Mouse (Mus musculus) forebrain, embryonic 14.5 days (tissue): ENCODE results near the gene Fmn2. TPM values are rescaled to one million over a fixed set of nuclear protein-coding genes. Genes with fewer than 3 reads are reported as not detected.
A peak's percentile ranks its signal among the peaks of the same experiment; 100 is the strongest.

Source experiments
- ATAC-seq: fragments of 200-750 bp; cut with Nextera tagmentation; 2 replicates; pipeline ENCODE4 v1.8.0; 2017; ENCODE audit warnings: mild to moderate bottlenecking, moderate library complexity
- DNase-seq: peaks from one replicate; pipeline ENCODE4 v3.0.0-alpha.2; 2015; ENCODE audit warnings: low spot score
- H3K27ac ChIP-seq: fragments of 300-500 bp; sonication (generic); 2 replicates; pipeline ENCODE4 v1.5.1; 2014; ENCODE audit warnings: low read depth, mild to moderate bottlenecking, control low read depth, low read length, moderate library complexity
- H3K27me3 ChIP-seq: fragments of 300-500 bp; sonication (generic); replicated peaks from 2 replicates; pipeline ENCODE4 v1.6.1; 2014; ENCODE audit warnings: low read length, control low read depth, mixed read lengths; ENCODE audit not compliant: control insufficient read depth, insufficient read depth
- H3K36me3 ChIP-seq: fragments of 300-500 bp; sonication (generic); 2 replicates; pipeline ENCODE4 v1.6.1; 2014; ENCODE audit warnings: low read length, control low read depth; ENCODE audit not compliant: control insufficient read depth, insufficient read depth
- H3K4me1 ChIP-seq: fragments of 300-500 bp; sonication (generic); 2 replicates; pipeline ENCODE4 v1.6.1; 2014; ENCODE audit warnings: antibody characterized with exemption, low read length, control low read depth; ENCODE audit not compliant: control insufficient read depth, insufficient read depth
- H3K4me2 ChIP-seq: fragments of 300-500 bp; sonication (generic); 2 replicates; pipeline ENCODE4 v1.6.1; 2014; ENCODE audit warnings: mild to moderate bottlenecking, control low read depth, low read length
- H3K4me3 ChIP-seq: fragments of 300-500 bp; sonication (generic); 2 replicates; pipeline ENCODE4 v1.5.1; 2014; ENCODE audit warnings: low read depth, low read length, control low read depth
- H3K9ac ChIP-seq: fragments of 300-500 bp; sonication (generic); 2 replicates; pipeline ENCODE4 v1.6.1; 2014; ENCODE audit warnings: mild to moderate bottlenecking, low read length, control low read depth, moderate library complexity
- H3K9me3 ChIP-seq: fragments of 300-500 bp; sonication (generic); replicated peaks from 2 replicates; pipeline ENCODE4 v1.6.1; 2016; ENCODE audit warnings: low read length, control low read depth, mixed read lengths; ENCODE audit not compliant: control insufficient read depth
- WGBS: fragments of 180-500 bp; shearing (Covaris S2); extraction: QIAGEN DNeasy Blood & Tissue Kit; methylation state at CpG from one replicate; pipeline ENCODE4 v1.1.7; 2014; 5-methylcytosine and 5-hydroxymethylcytosine counted together
- polyA plus RNA-seq: library from polyadenylated mRNA; unstranded; fragments of >200 nt; fragmentation: Nextera tagmentation; extraction: Ambion mirVana; gene quantifications from 2 replicates; pipeline ENCODE4 v1.2.1, GENCODE M21; 2014

Fmn2 gene
- polyA plus RNA-seq, 1 experiment from 2014 or later: 5.0 TPM

DNA sequence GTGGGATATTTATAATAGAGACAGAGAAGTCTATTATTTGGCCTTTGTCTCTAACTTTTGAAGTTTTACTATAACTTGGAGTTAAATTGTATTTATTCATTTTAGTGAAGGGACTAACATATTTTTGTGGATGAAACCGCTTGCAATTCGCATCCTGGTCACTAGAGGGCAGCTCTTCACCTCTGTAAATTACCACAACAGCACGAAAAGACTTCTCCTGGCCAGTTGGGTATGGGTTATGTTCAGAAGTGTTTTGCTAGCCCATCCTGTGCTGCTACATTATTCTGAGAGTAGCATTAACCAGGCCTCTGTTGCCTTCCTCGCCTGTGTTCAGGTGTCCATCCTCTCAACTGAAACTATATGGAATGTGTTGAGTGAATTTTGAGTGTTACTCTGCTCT, 93.4 kb downstream of the Fmn2 start:
- Histone ChIP-seq H3K4me1 (no peaks in the 10 kb centered on the region), H3K27ac (no peak overlapping the region), H3K4me2 (no peak overlapping the region), H3K9me3 (no peaks in the 10 kb centered on the region), H3K9ac (no peak overlapping the region), H3K4me3 (no peak overlapping the region), H3K27me3 (no peaks in the 10 kb centered on the region), H3K36me3 (no peaks in the 10 kb centered on the region)
- DNase-seq: peak; percentile 74
- 13% methylated on average over 4 of the region's 4 CpGs for WGBS
- peak; percentile 54 for ATAC-seq

DNA sequence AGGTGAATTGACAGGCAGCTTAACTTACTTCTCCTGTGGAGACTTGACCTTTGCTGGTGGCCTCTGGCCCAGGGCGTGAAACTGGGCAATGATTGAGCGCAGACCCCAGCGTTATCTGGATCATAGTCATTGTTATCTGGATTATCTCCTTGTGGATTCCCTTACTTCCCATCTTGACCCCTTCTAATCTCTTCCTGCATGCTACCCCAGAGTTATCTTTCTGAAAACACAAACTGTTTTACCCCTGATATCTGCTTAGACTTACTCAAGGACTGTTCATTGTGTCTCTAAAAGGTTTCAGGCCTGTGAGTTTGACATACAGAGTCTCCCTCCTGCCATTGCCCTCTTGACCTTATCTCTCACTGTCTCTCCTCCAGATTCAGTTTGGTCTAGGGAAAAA, 95.9 kb downstream of the Fmn2 start:
- WGBS: 94% methylated on average over 3 of the region's 3 CpGs
- no peak for DNase-seq
- no peak overlapping the region for H3K9ac ChIP-seq
- H3K27me3 ChIP-seq: no peaks in the 10 kb centered on the region
- H3K4me1 ChIP-seq: no peaks in the 10 kb centered on the region
- no peaks in the 10 kb centered on the region for H3K36me3 ChIP-seq
- ATAC-seq: no peak
- H3K27ac ChIP-seq: no peak overlapping the region
- no peak overlapping the region for H3K4me3 ChIP-seq
- H3K4me2 ChIP-seq: no peak overlapping the region
- no peaks in the 10 kb centered on the region for H3K9me3 ChIP-seq

DNA sequence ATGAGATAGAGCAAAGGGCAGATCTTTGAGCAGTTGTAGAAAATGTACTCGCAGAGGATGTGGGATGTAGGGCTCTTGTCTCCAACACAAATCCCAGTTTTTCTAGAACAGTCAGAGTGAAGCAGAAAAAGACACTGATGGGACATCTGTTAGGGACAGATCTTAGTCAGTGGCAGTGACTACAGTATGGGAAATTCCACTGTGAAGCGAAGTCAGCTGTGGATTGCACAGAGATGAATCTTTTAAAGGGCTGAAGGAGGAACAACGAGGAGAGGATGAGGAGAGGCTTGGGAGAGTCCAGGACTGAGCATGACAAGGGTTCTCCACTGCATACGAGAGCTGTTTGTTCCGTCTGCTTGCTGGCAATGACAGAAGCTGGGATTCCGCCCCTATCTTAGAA, 96.6 kb downstream of the Fmn2 start:
- H3K36me3 ChIP-seq: no peaks in the 10 kb centered on the region
- H3K4me1 ChIP-seq: no peaks in the 10 kb centered on the region
- H3K27me3 ChIP-seq: no peaks in the 10 kb centered on the region
- no peak for ATAC-seq
- H3K4me2 ChIP-seq: no peak overlapping the region
- no peak overlapping the region for H3K4me3 ChIP-seq
- WGBS: 93% methylated on average over 6 of the region's 6 CpGs
- no peak overlapping the region for H3K27ac ChIP-seq
- no peak for DNase-seq
- H3K9me3 ChIP-seq: no peaks in the 10 kb centered on the region
- no peak overlapping the region for H3K9ac ChIP-seq

DNA sequence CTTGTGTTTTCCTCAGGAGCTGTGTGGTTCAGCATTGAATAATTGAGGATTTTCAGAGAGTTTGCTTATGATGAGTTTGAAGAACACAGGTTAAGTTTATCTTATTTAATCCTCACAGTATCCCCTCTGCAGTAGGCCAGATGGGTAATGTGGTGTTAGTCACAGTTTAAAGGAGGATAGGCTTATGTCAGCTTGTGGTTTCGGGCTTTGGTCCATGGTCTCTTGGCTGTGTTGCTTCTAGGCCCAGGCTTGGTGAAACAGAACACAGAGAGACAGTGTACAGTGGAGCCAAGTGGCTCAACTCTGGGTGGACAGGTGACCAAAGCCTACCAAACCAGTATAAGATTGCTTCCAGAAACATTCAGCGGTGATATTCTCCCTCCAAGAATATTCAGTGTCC, 98.4 kb downstream of the Fmn2 start:
- Histone ChIP-seq H3K4me3 (no peak overlapping the region), H3K9me3 (no peaks in the 10 kb centered on the region), H3K4me2 (no peak overlapping the region), H3K4me1 (no peaks in the 10 kb centered on the region), H3K36me3 (no peaks in the 10 kb centered on the region), H3K27ac (no peak overlapping the region), H3K9ac (no peak overlapping the region), H3K27me3 (no peaks in the 10 kb centered on the region)
- WGBS: 98% methylated on average over 2 of the region's 2 CpGs
- DNase-seq (no peak), ATAC-seq (no peak)

DNA sequence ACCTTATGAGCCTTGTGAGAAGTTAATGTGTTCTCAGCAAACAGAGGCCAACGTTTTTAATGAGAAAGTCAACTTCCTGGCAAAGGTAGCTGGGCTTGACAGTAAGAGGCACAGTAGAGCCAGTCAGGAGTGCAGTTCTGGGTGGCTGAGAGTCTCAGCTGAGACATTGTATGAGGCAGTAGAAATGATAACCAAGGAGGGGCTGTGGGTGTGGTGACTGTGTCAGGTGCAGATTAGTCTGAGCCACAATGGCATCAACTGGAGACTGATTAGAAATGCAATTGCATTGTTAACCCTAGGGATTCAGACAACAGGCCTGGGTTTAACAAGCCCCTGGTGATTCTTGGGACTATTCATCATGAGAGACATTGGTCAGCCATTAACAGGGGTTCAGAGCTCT, 99.0 kb downstream of the Fmn2 start:
- Histone ChIP-seq H3K4me3 (no peak overlapping the region), H3K9ac (no peak overlapping the region), H3K27ac (no peak overlapping the region), H3K4me1 (no peaks in the 10 kb centered on the region), H3K9me3 (no peaks in the 10 kb centered on the region), H3K27me3 (no peaks in the 10 kb centered on the region), H3K36me3 (no peaks in the 10 kb centered on the region), H3K4me2 (no peak overlapping the region)
- 57% methylated on average over 1 of the region's 1 CpGs for WGBS
- ATAC-seq (no peak), DNase-seq (no peak)

DNA sequence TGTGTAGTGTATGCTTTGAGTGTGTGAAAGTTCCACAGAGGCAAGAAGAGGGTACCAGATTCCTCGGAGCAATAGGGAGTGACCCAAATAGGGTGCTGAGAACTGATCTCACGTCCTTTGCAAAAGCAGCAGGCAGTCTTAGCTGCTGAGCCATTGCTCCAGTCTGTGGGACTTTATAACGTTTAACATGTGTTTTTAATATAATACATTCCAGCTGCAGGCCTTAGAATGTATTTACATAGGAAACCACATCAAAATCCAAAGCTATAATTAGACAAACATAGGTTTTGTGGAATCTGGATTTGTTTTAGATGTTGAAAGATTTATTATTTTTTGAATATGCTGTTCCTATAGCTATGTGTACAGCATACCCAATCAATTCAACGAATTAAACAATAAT, 115.7 kb downstream of the Fmn2 start:
- Histone ChIP-seq H3K27ac (no peak overlapping the region), H3K36me3 (peaks cover 2% of the 10 kb centered on the region; the same call in 1 of the 2 replicates), H3K4me3 (no peak overlapping the region), H3K9ac (no peak overlapping the region), H3K4me2 (no peak overlapping the region), H3K27me3 (no peaks in the 10 kb centered on the region), H3K4me1 (no peaks in the 10 kb centered on the region), H3K9me3 (no peaks in the 10 kb centered on the region)
- ATAC-seq (no peak), DNase-seq (no peak)
- 81% methylated on average over 4 of the region's 4 CpGs for WGBS

DNA sequence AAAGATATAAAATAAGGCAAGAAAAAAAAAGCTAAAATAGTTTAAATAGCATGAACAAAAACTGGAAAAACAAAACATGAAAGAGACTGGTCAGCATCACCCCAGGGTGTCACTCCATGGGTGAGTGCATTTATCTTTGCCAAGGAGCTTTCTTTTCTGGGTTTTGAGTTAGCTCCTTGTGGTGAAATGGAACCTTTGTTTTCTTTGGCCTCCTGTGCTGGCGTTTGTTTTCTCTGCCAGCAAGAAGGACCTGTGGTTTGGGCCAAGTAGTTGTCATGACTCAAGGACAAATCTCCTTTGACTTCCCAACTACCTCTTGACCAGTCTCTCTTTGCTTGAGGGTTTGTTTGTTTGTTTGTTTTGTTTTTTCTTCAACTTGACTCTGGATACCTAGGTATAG, 119.9 kb downstream of the Fmn2 start:
- H3K4me1 ChIP-seq: no peaks in the 10 kb centered on the region
- no peak for ATAC-seq
- H3K4me2 ChIP-seq: no peak overlapping the region
- H3K27me3 ChIP-seq: no peaks in the 10 kb centered on the region
- no peak overlapping the region for H3K4me3 ChIP-seq
- H3K9ac ChIP-seq: no peak overlapping the region
- no peaks in the 10 kb centered on the region for H3K36me3 ChIP-seq
- H3K9me3 ChIP-seq: no peaks in the 10 kb centered on the region
- 18% methylated on average over 1 of the region's 1 CpGs for WGBS
- H3K27ac ChIP-seq: no peak overlapping the region
- no peak for DNase-seq

DNA sequence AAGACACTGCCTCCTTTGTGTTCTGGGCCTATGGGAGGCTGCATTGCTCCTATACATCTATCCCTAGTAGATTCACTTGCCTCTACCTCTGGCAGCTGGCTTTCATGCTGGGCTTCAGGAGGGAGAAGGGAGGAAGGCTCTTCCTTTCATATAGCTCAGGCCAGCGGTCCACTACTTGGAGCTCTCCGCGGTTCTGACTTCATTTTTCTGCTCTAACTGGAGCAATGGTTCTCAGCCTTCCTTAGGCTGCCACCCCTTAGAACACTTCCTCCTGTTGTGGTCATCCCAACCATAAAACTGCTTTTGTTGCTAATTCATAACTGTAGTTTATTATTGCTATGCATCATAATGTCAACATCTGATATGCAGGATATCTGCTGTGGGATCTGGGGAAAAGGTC, 121.4 kb downstream of the Fmn2 start:
- H3K36me3 ChIP-seq: no peaks in the 10 kb centered on the region
- H3K27me3 ChIP-seq: no peaks in the 10 kb centered on the region
- no peak for DNase-seq
- H3K27ac ChIP-seq: no peak overlapping the region
- no peak overlapping the region for H3K4me3 ChIP-seq
- no peak overlapping the region for H3K4me2 ChIP-seq
- 48% methylated on average over 3 of the region's 3 CpGs for WGBS
- no peaks in the 10 kb centered on the region for H3K4me1 ChIP-seq
- H3K9ac ChIP-seq: no peak overlapping the region
- no peak for ATAC-seq
- H3K9me3 ChIP-seq: no peaks in the 10 kb centered on the region

DNA sequence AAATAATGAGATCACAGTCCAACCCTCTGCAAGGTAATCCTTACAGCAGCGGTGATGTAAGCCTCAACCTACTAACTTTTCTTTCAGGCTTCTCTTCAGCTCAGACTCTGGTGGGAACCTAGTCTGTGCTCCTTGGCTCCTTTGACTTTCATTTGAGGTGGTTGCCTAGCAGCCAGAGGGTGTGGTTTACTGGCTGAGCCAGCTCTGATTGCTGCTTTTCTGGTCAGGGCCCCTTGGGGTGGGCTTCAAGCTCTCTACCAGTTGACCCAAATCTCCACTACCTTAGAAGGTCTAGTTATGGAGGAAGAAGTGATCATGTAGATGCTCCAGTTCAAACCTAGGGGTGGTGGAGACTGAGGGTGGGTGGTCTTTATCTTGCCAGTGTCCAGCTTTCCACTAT, 128.4 kb downstream of the Fmn2 start:
- no peak overlapping the region for H3K4me3 ChIP-seq

DNA sequence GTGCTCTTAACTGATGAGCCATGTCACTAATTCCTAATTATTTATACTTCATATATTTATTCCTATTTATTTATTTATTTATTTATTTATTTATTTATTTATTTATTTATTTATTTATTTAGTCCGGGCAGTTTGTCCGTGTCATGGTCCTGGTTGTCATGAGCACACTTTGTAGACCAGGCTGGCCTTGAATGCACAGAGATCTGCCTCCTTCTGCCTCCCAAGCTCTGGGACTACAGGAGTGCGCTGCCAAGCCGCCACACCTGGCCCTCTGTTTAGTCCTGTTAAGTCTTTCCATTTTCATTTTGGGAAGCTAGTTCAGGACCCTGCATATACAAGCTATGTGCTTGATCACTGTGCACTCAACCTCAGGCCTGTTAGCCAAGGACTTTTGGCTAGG, 134.7 kb downstream of the Fmn2 start:
- no peak overlapping the region for H3K4me2 ChIP-seq
- H3K4me3 ChIP-seq: no peak overlapping the region
- H3K4me1 ChIP-seq: no peaks in the 10 kb centered on the region
- H3K27ac ChIP-seq: no peak overlapping the region
- WGBS: 97% methylated on average over 4 of the region's 4 CpGs
- no peaks in the 10 kb centered on the region for H3K36me3 ChIP-seq
- ATAC-seq: no peak
- no peak overlapping the region for H3K9ac ChIP-seq
- no peak for DNase-seq
- H3K27me3 ChIP-seq: no peaks in the 10 kb centered on the region
- no peaks in the 10 kb centered on the region for H3K9me3 ChIP-seq

More for the DNA sequence above, 128.4 kb downstream of the Fmn2 start:
- H3K27ac ChIP-seq: no peak overlapping the region
- H3K9ac ChIP-seq: no peak overlapping the region
- DNase-seq (no peak), ATAC-seq (no peak)
- H3K4me1 ChIP-seq: no peaks in the 10 kb centered on the region
- 50% methylated on average over 1 of the region's 1 CpGs for WGBS
- H3K27me3 ChIP-seq: no peaks in the 10 kb centered on the region
- H3K9me3 ChIP-seq: no peaks in the 10 kb centered on the region
- H3K36me3 ChIP-seq: no peaks in the 10 kb centered on the region
- H3K4me2 ChIP-seq: no peak overlapping the region
